Mouse (Mus musculus): Measurements from ENCODE around the gene Nod2.

- TF ChIP-seq CTCF (conservative IDR thresholded peaks at IDR 0.05; ENCODE audit: low read length) (no peak), POU5F1 (IDR thresholded peaks at IDR 0.05; ENCODE audit: borderline replicate concordance, low read length) (no peak), NANOG (IDR thresholded peaks at IDR 0.05; ENCODE audit: borderline replicate concordance, low read length) (no peak)
These were observed 76.3 kb downstream of the Nod2 start for GRCm38 (mm10) chr8:88723256-88723963.

All from E14TG2a.4 (cell line).